Mouse (Mus musculus): ENCODE measurements around the gene Pomp.

Pomp gene

GRCm38 (mm10) chr5:147902008-147902757 is 41.9 kb downstream of the Pomp start:
- no peak for DNase-seq (ENCODE audit: low read depth, low spot score)

GRCm38 (mm10) chr5:147903166-147903565 is 42.9 kb downstream of the Pomp start:
- no peak for DNase-seq (ENCODE audit: low read depth, low spot score)

GRCm38 (mm10) chr5:147907144-147907543 is 46.9 kb downstream of the Pomp start:
- DNase-seq (ENCODE audit: low read depth, low spot score) = no peak

- DNase-seq (ENCODE audit: low read depth, low spot score) = no peak
Measured at GRCm38 (mm10) chr5:147907851-147908250, 47.6 kb downstream of the Pomp start.

GRCm38 (mm10) chr5:147910807-147911509 is 50.7 kb downstream of the Pomp start:
- no peak for DNase-seq (ENCODE audit: low read depth, low spot score)

GRCm38 (mm10) chr5:147911744-147912143 is 51.5 kb downstream of the Pomp start:
- DNase-seq (ENCODE audit: low read depth, low spot score) = no peak

- DNase-seq (ENCODE audit: low read depth, low spot score) = no peak
Measured at GRCm38 (mm10) chr5:147913241-147913842, 53.1 kb downstream of the Pomp start.

- DNase-seq (ENCODE audit: low read depth, low spot score) = no peak
Measured at GRCm38 (mm10) chr5:147915038-147915566, 54.8 kb downstream of the Pomp start.

- DNase-seq (ENCODE audit: low read depth, low spot score) = no peak
Measured at GRCm38 (mm10) chr5:147916171-147916570, 55.9 kb downstream of the Pomp start.

GRCm38 (mm10) chr5:147918044-147918846 is 58.0 kb downstream of the Pomp start:
- DNase-seq (ENCODE audit: low read depth, low spot score) = no peak

GRCm38 (mm10) chr5:147924621-147925020 is 64.4 kb downstream of the Pomp start:
- no peak for DNase-seq (ENCODE audit: low read depth, low spot score)
